Mouse (Mus musculus) thymus, postnatal 36 days (tissue): ENCODE measurements around the gene Pnrc2.
A peak's percentile ranks its signal among the peaks of the same experiment; 100 is the strongest.

ENCODE experiments used
- DNase-seq, 2 experiments: peaks; one replicate each; pipeline ENCODE4 v3.0.0; 2022; ENCODE audit warnings: mixed read lengths in 2 of 2

The Pnrc2 gene

DNA sequence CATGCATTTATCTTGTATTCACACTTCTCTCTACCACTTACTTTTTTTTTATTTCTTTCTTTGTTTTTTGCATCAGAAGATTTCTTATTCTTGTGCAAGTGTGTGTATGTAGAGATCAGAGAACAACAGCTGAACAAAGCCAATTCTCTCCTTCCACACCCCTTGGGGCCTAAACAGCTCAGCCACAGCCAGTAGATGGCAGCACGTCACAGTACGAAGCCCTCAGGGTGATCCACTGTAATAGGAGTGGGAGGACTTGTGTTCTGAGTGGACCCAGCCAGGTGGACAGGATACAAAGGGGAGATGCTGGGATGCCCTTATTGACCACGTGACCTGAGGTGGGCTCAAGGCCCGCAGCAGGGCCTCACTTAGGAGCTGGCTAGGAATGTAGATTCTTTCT is 16.2 kb upstream of the Pnrc2 start:
- DNase-seq = peak; percentile 83 to 84

- DNase-seq = no peak
These were observed 15.7 kb upstream of the Pnrc2 start for GRCm38 (mm10) chr4:135889146-135889883.

DNA sequence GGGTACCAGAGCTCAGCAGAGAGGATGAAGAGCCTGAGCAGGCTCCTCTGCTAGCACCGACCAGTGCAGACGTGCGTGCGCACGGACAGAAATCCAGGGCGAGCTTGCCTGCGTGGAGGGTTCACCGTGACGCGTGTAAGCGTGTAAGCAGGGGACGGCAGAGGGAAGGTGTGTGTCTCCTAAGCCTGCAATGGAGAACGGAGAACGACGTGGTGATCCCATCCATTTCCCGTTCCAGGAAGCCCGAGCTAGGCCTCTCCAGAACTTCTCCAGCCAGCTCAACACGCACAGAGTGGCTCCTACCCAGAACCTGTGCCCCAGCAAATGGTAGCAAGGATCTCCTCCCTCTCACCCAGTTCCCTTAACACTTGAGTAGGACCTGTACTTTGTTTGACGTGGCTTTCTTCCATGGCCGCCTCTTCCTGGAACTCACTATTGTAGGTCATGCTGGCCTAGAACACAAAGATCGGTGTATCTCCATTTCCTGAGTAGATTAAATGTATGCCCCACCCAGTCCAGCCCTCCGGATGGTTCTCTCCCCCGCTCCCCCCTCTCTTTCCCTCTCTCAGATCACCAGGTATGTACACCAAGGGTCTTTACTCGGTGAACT is 14.9 kb upstream of the Pnrc2 start:
- DNase-seq = no peak

GRCm38 (mm10) chr4:135886184-135886583 is 12.5 kb upstream of the Pnrc2 start:
- DNase-seq = no peak

DNA sequence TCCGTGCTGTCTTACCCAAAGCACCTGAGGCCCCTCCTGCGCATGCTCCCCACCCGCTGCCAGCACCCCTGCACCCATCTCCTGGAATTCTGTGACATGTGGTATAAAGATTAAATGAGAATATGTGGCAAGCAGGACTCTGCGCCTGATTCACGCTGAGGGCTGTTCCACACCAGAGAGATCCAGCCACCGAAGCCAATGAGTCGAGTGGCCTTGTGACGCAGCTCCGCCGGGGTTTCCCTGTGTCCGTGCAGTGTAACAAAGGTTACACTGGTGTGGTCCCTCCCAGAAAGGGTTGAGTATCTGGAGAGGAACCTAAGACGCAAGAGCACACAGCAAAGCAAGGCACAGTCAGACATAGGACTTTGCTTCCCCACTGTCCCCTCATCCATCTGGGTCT is 12.0 kb upstream of the Pnrc2 start:
- no peak for DNase-seq

DNA sequence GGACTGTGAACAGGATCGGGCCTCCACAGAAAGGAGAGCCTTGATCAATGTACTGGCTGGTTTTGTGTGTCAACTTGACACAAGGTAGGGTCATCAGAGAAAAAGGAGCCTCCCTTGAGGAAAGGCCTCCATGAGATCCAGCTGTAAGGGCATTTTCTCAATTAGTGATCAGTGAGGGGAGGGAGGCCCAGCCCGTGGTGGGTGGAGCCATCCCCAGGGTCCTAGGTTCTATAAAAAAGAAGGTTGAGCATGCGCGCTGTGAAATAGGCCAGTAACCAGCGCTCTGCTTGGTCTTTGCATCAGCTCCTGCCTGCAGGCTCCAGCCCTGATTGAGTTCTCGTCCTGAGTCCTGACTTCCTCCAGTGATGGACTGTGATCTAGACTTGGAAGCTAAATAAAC is 10.9 kb upstream of the Pnrc2 start:
- DNase-seq = no peak

GRCm38 (mm10) chr4:135883881-135884516 is 10.3 kb upstream of the Pnrc2 start:
- peak; percentile 41 to 58 for DNase-seq

- no peak for DNase-seq
These were observed 9.8 kb upstream of the Pnrc2 start for GRCm38 (mm10) chr4:135883401-135883851.

GRCm38 (mm10) chr4:135882023-135882422 is 8.4 kb upstream of the Pnrc2 start:
- DNase-seq = no peak

- no peak for DNase-seq
These were observed 6.9 kb upstream of the Pnrc2 start for GRCm38 (mm10) chr4:135880576-135880975.

- DNase-seq = no peak
These were observed 6.4 kb upstream of the Pnrc2 start for GRCm38 (mm10) chr4:135880018-135880417.

DNA sequence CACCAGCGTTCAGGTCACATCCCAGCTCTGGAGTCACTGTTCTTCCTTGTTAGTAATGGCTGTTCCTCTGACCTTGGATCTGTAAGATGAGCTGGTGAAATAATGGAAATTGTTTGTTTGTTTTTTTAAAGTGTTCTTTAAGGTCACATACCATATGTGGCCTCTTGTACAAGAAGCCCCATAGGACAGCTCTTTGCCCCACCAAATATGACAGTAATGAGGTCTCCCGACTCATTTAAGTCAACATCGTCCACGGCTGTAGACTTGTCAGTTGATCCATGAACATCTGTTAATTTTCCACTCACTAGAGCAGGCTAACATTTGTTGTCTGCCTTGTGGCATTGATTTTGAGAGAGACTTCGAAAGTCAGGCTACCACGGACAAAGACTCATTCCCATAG is 5.4 kb upstream of the Pnrc2 start:
- DNase-seq = no peak

GRCm38 (mm10) chr4:135877742-135878141 is 4.1 kb upstream of the Pnrc2 start:
- no peak for DNase-seq

DNA sequence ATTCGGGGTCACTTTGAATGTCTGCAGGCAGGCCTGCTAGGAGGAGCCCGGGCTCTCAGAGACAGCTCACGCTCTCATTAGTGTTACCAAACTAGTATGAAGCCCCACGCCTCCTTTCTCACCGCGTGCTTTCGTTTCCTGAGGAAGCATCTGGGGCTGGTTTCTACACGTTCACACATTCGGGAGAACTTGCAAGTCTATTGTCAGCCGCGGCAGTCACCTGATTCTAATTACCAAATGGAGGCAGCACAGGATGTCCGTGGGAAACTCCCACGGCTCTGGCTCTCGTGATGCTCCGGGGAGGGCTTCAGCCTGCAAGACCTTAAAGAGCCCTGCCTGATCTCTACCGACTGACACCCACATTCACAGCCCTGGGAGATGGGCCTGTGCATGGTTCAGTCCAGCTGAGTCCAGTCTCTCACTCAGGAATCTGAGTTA is 3.0 kb upstream of the Pnrc2 start:
- DNase-seq = peak; percentile 75 to 82

DNA sequence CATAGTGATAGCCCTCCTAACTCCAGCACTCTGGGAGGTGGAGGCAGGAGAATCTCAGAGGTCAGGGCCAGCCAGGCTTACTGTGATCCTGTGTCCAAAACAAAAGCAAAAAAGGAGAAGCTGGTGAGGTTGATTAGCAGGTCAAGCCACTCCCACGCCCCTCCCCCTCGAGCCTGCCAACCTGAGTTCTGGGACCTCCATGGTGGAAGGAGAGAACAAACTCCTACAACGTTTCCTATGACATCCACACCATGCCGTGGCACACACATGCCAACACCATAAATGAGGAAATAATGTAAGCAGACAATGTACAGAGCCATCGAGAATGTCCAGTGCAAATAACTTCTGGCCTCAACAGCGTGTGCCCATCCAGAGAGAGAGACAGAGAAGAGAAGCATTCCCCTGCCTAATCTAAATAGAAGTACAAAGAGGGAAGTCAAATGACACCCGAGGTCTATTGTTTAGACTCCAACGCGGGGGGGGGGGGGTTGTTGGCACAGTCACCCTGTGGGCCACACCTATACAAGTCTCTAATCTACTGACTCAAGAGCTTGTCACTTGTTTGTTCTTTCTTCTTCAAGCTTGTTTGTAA is 2.4 kb upstream of the Pnrc2 start:
- peak; percentile 49 to 62 for DNase-seq

DNA sequence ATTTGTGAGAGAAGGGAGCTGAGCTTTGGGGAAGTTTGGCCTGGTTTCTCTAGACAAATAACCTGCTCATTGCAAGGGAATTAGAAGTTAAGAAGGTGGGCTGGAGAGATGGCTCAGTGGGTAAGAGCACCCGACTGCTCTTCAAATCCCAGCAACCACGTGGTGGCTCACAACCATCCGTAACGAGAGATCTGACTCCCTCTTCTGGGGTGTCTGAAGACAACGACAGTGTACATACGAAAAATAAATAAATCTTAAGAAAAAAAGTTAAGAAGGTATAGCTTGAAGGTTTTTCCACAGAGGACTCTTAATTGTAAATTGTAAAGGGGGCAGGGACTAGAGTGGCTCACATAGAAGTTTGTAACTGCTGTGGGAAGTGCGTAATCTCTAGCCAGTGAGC is 1.9 kb upstream of the Pnrc2 start:
- peak in 1 of 2 experiments; percentile 58 for DNase-seq

DNA sequence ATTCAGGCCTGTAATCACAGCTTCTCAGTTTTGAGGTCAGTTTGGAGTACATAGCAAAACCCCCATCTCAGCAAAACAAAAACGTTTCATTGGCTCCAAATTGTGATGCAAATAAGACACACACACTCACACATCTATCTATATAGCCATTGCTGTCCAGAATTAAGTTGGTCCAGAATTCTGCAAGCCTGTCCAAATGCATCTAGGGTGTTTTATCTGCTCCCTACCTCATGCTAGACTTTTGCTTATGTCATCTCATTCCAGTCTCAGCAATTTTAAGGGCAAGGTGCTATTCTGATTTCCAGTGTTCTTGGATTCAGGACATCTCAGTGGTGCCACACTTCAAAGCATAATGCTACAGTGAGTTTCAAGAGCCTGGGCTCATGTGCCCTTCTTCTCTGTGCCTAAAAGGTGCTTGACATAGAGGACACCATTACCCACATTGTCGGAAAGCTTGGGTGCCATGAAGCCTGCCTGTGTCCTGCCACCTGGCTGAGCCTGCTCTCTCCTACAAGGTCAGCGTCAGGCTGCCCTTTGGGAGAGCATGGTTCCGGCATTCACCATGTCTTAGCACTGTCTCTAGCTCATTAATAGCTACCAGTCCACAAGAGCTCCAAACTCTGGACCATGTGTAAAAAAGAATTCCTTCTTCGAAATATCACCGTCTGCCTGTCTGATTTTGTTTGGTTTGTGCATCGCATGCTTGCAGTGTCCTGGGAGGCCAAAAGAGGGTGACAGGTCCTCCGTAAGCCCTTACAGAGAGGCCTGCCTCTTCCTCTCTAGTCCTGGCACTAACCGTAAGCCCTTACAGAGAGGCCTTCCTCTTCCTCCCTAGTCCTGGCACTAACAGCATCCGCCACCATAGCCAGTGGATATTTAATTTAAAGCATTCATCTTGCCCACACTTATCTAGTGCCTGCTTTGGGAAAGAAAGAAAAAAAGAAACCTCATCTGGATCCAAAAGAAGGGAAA is 1.2 kb upstream of the Pnrc2 start:
- no peak for DNase-seq

- DNase-seq = no peak
These were observed 860 bp downstream of the Pnrc2 start for GRCm38 (mm10) chr4:135872589-135873391.

DNA sequence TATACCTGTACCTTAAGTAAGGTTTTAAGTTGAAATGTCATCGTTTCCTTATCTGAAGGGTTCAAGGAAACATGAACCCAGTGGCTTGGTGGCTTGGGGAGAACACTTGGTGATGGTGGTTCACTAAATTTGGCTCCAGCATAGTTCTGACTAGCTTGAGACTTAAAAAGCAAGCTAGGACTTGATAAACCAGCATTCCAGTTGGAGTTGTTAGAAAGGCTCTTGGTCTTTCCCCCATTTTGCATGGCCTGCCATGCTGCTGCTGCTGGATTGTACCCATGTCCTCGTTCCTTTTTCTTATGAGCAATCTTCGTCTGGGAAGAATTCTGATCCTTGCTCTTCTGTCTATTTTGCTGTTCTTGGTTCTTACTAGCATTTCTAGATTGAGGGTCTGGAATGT is 1.6 kb downstream of the Pnrc2 start:
- no peak for DNase-seq

GRCm38 (mm10) chr4:135870227-135871023 is 3.2 kb downstream of the Pnrc2 start:
- no peak for DNase-seq

DNA sequence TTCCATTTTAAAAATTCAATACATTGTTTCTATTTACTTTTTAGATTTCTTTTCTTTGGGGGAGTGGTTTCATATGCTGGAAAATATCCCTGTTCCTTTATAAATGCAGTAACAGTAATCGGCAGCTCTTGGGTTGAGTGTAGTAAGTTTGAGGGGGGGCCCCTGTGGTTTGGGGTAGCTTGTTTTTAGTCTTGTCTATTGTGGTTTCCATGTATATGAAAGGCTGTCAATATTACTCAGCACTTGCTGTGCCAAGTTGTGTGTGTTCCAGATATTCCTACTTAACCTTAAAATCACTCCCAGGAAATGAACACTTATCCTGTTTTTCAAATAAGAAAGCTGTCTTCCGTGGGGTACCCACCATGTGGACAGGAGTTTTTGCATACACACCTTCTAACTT is 4.7 kb downstream of the Pnrc2 start:
- DNase-seq = no peak
